Mouse (Mus musculus): Measurements from ENCODE around the gene Trmt44. TPM values are rescaled to one million over a fixed set of nuclear protein-coding genes. Genes with fewer than 3 reads are reported as not detected.

Gene Trmt44
- polyA plus RNA-seq, 1 experiment from 2014 or later, result 9.3 TPM

DNA sequence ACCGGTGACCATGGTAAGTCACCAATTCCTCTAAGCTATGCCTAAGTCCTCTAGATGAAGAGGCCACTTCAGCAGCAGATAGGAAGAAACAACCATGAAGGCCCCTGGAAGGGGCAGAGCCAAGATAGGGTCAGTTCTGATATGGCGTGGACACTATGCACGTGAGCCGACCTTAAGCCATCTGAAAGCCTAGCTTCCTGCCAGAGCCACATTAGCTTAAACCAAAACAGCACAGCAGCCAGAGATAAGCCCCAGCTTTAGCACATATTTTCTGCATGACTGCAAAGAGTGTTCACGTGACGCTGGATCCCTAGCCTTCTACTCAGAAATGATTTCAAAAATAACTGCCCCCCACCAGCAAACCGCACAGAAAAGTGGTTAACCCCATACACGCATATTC, 15.4 kb downstream of the Trmt44 start:
- ATAC-seq, result no peak
- Histone ChIP-seq H3K27ac (ENCODE audit: low read length) (no peak overlapping the region), H3K9me3 (ENCODE audit: control insufficient read depth, low read length) (no peaks in the 10 kb centered on the region), H3K36me3 (ENCODE audit: control insufficient read depth, insufficient read depth) (peaks cover 26% of the 10 kb centered on the region), H3K4me2 (ENCODE audit: low read length) (no peak overlapping the region), H3K4me3 (replicated peaks; ENCODE audit: low read length) (no peak overlapping the region), H3K4me1 (replicated peaks; ENCODE audit: control insufficient read depth, insufficient read depth, low read length) (no peaks in the 10 kb centered on the region), H3K27me3 (replicated peaks; ENCODE audit: control insufficient read depth, insufficient read depth, low read length) (no peaks in the 10 kb centered on the region), H3K9ac (replicated peaks; ENCODE audit: low read depth, low read length) (no peak overlapping the region)
- WGBS, result 84% methylated on average over 8 of the region's 8 CpGs

DNA sequence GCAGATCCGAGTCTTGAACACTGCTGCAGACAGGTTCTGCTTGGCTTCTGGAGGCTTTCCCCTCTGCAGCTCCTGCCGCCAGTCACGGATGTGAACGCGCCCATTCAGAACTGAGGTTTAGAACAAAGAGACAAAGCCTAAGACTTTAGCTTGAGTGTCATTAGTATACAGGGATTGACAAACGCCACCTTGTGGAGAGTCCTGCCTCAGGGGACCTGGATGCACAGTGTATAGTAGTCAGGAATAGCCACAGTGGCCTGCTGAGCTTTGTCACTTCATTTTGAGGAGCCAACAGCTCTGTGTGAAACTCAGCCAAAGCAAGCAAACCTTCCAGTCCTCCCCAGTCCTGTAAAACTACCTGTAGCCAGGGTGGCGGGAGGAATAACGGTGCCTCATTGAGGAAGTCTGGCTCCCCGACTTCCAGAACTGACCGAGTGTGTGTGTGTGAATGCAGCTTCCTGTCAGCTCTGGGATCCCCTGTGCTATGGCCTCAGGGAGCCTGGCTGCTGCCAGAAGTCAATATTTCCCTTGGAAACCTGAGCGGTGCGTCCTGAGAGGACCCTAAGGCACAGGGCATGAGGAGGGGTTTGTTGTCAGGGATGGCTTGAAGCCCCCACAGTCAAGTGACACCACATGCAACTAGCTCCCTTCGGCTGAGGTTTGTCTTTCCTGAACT, 16.8 kb downstream of the Trmt44 start:
- H3K27me3 ChIP-seq (replicated peaks; ENCODE audit: control insufficient read depth, insufficient read depth, low read length), result no peaks in the 10 kb centered on the region
- H3K9me3 ChIP-seq (ENCODE audit: control insufficient read depth, low read length), result no peaks in the 10 kb centered on the region
- H3K4me1 ChIP-seq (replicated peaks; ENCODE audit: control insufficient read depth, insufficient read depth, low read length), result no peaks in the 10 kb centered on the region
- no peak for ATAC-seq
- WGBS, result 59% methylated on average over 13 of the region's 13 CpGs
- no peak overlapping the region for H3K4me2 ChIP-seq (ENCODE audit: low read length)
- H3K27ac ChIP-seq (ENCODE audit: low read length), result no peak overlapping the region
- no peak overlapping the region for H3K9ac ChIP-seq (replicated peaks; ENCODE audit: low read depth, low read length)
- H3K4me3 ChIP-seq (replicated peaks; ENCODE audit: low read length), result no peak overlapping the region
- peaks cover 21% of the 10 kb centered on the region for H3K36me3 ChIP-seq (ENCODE audit: control insufficient read depth, insufficient read depth)

GRCm38 (mm10) chr5:35556393-35556792, 18.5 kb downstream of the Trmt44 start:
- Histone ChIP-seq H3K27ac (ENCODE audit: low read length) (no peak overlapping the region), H3K9ac (replicated peaks; ENCODE audit: low read depth, low read length) (no peak overlapping the region), H3K9me3 (ENCODE audit: control insufficient read depth, low read length) (no peaks in the 10 kb centered on the region), H3K4me1 (replicated peaks; ENCODE audit: control insufficient read depth, insufficient read depth, low read length) (no peaks in the 10 kb centered on the region), H3K36me3 (ENCODE audit: control insufficient read depth, insufficient read depth) (peaks cover 10% of the 10 kb centered on the region), H3K4me2 (ENCODE audit: low read length) (no peak overlapping the region), H3K4me3 (replicated peaks; ENCODE audit: low read length) (no peak overlapping the region), H3K27me3 (replicated peaks; ENCODE audit: control insufficient read depth, insufficient read depth, low read length) (no peaks in the 10 kb centered on the region)
- no peak for ATAC-seq
- WGBS, result 86% methylated on average over 7 of the region's 7 CpGs

- Histone ChIP-seq H3K4me1 (replicated peaks; ENCODE audit: control insufficient read depth, insufficient read depth, low read length) (no peaks in the 10 kb centered on the region), H3K9ac (replicated peaks; ENCODE audit: low read depth, low read length) (no peak overlapping the region), H3K4me2 (ENCODE audit: low read length) (no peak overlapping the region), H3K4me3 (replicated peaks; ENCODE audit: low read length) (no peak overlapping the region), H3K27ac (ENCODE audit: low read length) (no peak overlapping the region), H3K27me3 (replicated peaks; ENCODE audit: control insufficient read depth, insufficient read depth, low read length) (no peaks in the 10 kb centered on the region), H3K9me3 (ENCODE audit: control insufficient read depth, low read length) (no peaks in the 10 kb centered on the region), H3K36me3 (ENCODE audit: control insufficient read depth, insufficient read depth) (peaks cover 2% of the 10 kb centered on the region; the same call in 1 of the 2 replicates)
- ATAC-seq, result no peak
- WGBS, result 86% methylated on average over 4 of the region's 4 CpGs
Measured at GRCm38 (mm10) chr5:35552838-35553539, 21.9 kb downstream of the Trmt44 start.

- peak; percentile 62; the same call in 1 of the 2 replicates for ATAC-seq
- Histone ChIP-seq H3K4me3 (replicated peaks; ENCODE audit: low read length) (no peak overlapping the region), H3K36me3 (ENCODE audit: control insufficient read depth, insufficient read depth) (no peaks in the 10 kb centered on the region), H3K9ac (replicated peaks; ENCODE audit: low read depth, low read length) (no peak overlapping the region), H3K4me2 (ENCODE audit: low read length) (no peak overlapping the region), H3K9me3 (ENCODE audit: control insufficient read depth, low read length) (no peaks in the 10 kb centered on the region), H3K27me3 (replicated peaks; ENCODE audit: control insufficient read depth, insufficient read depth, low read length) (no peaks in the 10 kb centered on the region), H3K4me1 (replicated peaks; ENCODE audit: control insufficient read depth, insufficient read depth, low read length) (no peaks in the 10 kb centered on the region), H3K27ac (ENCODE audit: low read length) (no peak overlapping the region)
- WGBS, result 49% methylated on average over 7 of the region's 7 CpGs
Measured at GRCm38 (mm10) chr5:35551855-35552837, 22.7 kb downstream of the Trmt44 start.

- H3K27me3 ChIP-seq (replicated peaks; ENCODE audit: control insufficient read depth, insufficient read depth, low read length), result no peaks in the 10 kb centered on the region
- ATAC-seq, result no peak
- no peak overlapping the region for H3K9ac ChIP-seq (replicated peaks; ENCODE audit: low read depth, low read length)
- no peaks in the 10 kb centered on the region for H3K36me3 ChIP-seq (ENCODE audit: control insufficient read depth, insufficient read depth)
- no peak overlapping the region for H3K27ac ChIP-seq (ENCODE audit: low read length)
- no peak overlapping the region for H3K4me3 ChIP-seq (replicated peaks; ENCODE audit: low read length)
- no peak overlapping the region for H3K4me2 ChIP-seq (ENCODE audit: low read length)
- no peaks in the 10 kb centered on the region for H3K4me1 ChIP-seq (replicated peaks; ENCODE audit: control insufficient read depth, insufficient read depth, low read length)
- H3K9me3 ChIP-seq (ENCODE audit: control insufficient read depth, low read length), result no peaks in the 10 kb centered on the region
Measured at GRCm38 (mm10) chr5:35546127-35546526, 28.7 kb downstream of the Trmt44 start.

DNA sequence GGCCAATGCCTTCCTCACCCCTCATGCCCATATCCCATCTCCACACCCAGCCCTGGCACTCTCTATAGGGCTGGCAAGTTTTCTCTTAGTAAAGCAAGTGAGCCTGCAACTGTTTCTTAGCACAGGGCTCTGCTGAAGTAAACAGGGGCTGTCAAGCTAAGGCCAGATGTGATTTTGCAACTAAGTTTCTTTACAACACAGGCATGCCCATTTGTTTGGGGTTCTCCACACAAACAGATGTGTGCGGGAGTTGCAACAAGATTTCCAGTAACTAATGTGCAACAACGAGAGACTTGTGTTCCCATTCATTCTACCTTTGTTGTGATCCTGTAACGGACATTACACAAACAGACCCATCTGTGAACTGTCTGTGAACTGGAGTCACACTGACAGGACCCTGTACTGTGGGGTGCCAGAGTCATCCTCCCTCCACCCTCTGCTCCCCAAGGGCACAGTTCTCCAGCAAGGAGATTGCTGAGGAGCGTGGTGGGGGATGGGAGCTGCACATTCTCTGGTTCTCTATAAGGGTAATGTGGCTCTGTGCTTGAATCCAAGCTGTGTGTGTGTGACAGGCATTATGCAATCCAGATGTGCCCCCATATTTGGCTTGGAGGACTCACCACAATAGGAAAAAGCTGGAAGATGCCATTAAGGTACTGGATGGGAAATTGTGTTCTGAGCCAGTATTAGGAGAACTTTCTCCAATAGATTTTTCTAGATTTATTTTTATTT, 33.6 kb downstream of the Trmt44 start:
- Histone ChIP-seq H3K9me3 (ENCODE audit: control insufficient read depth, low read length) (no peaks in the 10 kb centered on the region), H3K9ac (replicated peaks; ENCODE audit: low read depth, low read length) (no peak overlapping the region), H3K4me2 (ENCODE audit: low read length) (no peak overlapping the region), H3K36me3 (ENCODE audit: control insufficient read depth, insufficient read depth) (no peaks in the 10 kb centered on the region), H3K4me3 (replicated peaks; ENCODE audit: low read length) (no peak overlapping the region), H3K27me3 (replicated peaks; ENCODE audit: control insufficient read depth, insufficient read depth, low read length) (no peaks in the 10 kb centered on the region), H3K27ac (ENCODE audit: low read length) (no peak overlapping the region), H3K4me1 (replicated peaks; ENCODE audit: control insufficient read depth, insufficient read depth, low read length) (no peaks in the 10 kb centered on the region)
- ATAC-seq, result no peak
- 75% methylated on average over 4 of the region's 4 CpGs for WGBS

- WGBS, result 68% methylated on average over 5 of the region's 5 CpGs
- Histone ChIP-seq H3K4me1 (replicated peaks; ENCODE audit: control insufficient read depth, insufficient read depth, low read length) (no peaks in the 10 kb centered on the region), H3K27me3 (replicated peaks; ENCODE audit: control insufficient read depth, insufficient read depth, low read length) (no peaks in the 10 kb centered on the region), H3K9me3 (ENCODE audit: control insufficient read depth, low read length) (no peaks in the 10 kb centered on the region), H3K9ac (replicated peaks; ENCODE audit: low read depth, low read length) (no peak overlapping the region), H3K36me3 (ENCODE audit: control insufficient read depth, insufficient read depth) (no peaks in the 10 kb centered on the region), H3K27ac (ENCODE audit: low read length) (no peak overlapping the region), H3K4me2 (ENCODE audit: low read length) (no peak overlapping the region), H3K4me3 (replicated peaks; ENCODE audit: low read length) (no peak overlapping the region)
- ATAC-seq, result no peak
Measured at GRCm38 (mm10) chr5:35540555-35540954, 34.3 kb downstream of the Trmt44 start.
